Mouse (Mus musculus) CD4-positive helper T cell, adult 2 months (primary cell): Measurements from ENCODE around the gene Klk14.

Source experiments
- DNase-seq: peaks from one replicate; pipeline ENCODE4 v3.0.0-alpha.2; 2012; ENCODE audit warnings: low read depth, missing footprints, low spot score

The Klk14 gene

DNA sequence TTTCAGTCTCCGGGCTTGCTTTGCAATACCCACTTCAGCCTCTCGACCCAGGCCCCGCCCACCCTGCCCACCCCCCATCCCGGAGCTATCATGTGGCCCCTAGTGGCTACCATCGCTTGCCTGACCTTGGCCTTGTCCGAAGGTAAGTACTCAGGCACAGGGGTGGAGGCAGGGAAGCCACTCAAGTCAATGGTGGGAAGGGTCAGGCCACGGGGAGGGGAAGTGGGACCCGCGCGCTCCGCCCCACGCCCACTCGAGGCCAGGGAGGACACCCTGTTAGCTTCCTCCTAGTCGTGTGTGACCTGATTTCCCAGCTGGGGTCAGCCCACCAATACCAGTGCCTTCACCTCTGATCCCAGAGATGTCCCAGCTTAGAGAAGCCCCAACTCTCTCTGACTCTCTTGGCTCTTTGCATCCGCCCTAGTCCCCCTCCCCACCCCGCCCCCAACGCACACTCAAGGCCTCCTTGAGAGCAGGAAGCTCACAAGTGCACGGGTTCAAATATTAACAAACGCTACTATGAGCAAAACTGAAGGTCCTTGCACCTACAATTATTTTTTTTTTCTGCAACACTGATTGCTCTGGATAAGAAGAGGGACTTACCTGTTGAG, 23.6 kb downstream of the Klk14 start:
- no peak for DNase-seq
